In genomic region chr8:91324271-91324670, GRCm38 (mm10) we compare ENCODE assay signal across 13 mouse cellular contexts. TPM values are rescaled to one million over a fixed set of nuclear protein-coding genes. Genes with fewer than 3 reads are reported as not detected.
DNase-seq lines count a peak whose midpoint lies in the region; ATAC-seq and TF ChIP-seq lines count a peak whose summit lies in the region.
"Had no signal": no experiment of that assay in that cellular context is flagged by ENCODE, and none has a peak within 500 bp of the region (broad histone marks: within the 10 kb centered on the region; RNA-seq: fewer than 3 reads in every experiment).

No protein-coding gene starts in this region.

- peak overlapping the region; percentile 17; the same call in 1 of the 2 replicates for H3K4me2 ChIP-seq in heart, postnatal 0 days (ENCODE audit: low read depth, low read length)
- H3K4me2 ChIP-seq: neural tube, embryonic 13.5 days had no signal

- no peak for TF ChIP-seq EP300 in heart, postnatal 0 days (IDR thresholded peaks at IDR 0.05; ENCODE audit: low read depth)

- no peak overlapping the region for H3K9ac ChIP-seq in heart, postnatal 0 days (replicated peaks; ENCODE audit: low read depth, low read length)
- H3K9ac ChIP-seq: neural tube, embryonic 13.5 days had no signal

- WGBS in heart, postnatal 0 days: 60% methylated on average over 9 of the region's 9 CpGs

- peaks cover 13% of the 10 kb centered on the region for H3K4me1 ChIP-seq in heart, postnatal 0 days (ENCODE audit: control insufficient read depth, insufficient read depth)

- no peaks in the 10 kb centered on the region for H3K27me3 ChIP-seq in heart, postnatal 0 days (ENCODE audit: control insufficient read depth, insufficient read depth, low read length)
- H3K27me3 ChIP-seq: neural tube, embryonic 13.5 days had no signal

- intact Hi-C loops in gastrocnemius, adult 2 months (cut with DNase I): no loop called here

- H3K4me3 ChIP-seq in gastrocnemius, adult 2 months: peak overlapping the region; percentile 59
- no peak overlapping the region for H3K4me3 ChIP-seq in layer of hippocampus, adult 2 months
- no peak overlapping the region for H3K4me3 ChIP-seq in heart, postnatal 0 days (ENCODE audit: low read depth, low read length)
- H3K4me3 ChIP-seq: erythroblast, embryonic 14.5 days; neural tube, embryonic 13.5 days had no signal

- TF ChIP-seq CTCF in gastrocnemius, adult 2 months (IDR thresholded peaks at IDR 0.05): peak; percentile 43
- peak; percentile 61 for TF ChIP-seq CTCF in layer of hippocampus, adult 2 months (conservative IDR thresholded peaks at IDR 0.05)
- peak; percentile 41 for TF ChIP-seq CTCF in heart, postnatal 0 days (IDR thresholded peaks at IDR 0.05; ENCODE audit: low read depth)

- no peaks in the 10 kb centered on the region for H3K36me3 ChIP-seq in heart, postnatal 0 days (replicated peaks; ENCODE audit: control insufficient read depth, insufficient read depth, low read length)
- H3K36me3 ChIP-seq: neural tube, embryonic 13.5 days had no signal

- no peaks in the 10 kb centered on the region for H3K9me3 ChIP-seq in heart, postnatal 0 days (replicated peaks; ENCODE audit: control insufficient read depth, low read length)
- H3K9me3 ChIP-seq: neural tube, embryonic 13.5 days had no signal

- peak; percentile 52 for DNase-seq in gastrocnemius, adult 2 months
- DNase-seq in gastrocnemius, postnatal 4 days (ENCODE audit: low spot score in 2 of 2): no peak
- peak in 1 of 2 experiments; percentile 9 for DNase-seq in layer of hippocampus, adult 2 months (ENCODE audit: low spot score in 2 of 2)
- DNase-seq in layer of hippocampus, postnatal 14 days (ENCODE audit: low spot score in 2 of 2): no peak
- peak; percentile 43 for DNase-seq in ES-CJ7 (ENCODE audit: low read depth, low spot score)
- no peak for DNase-seq in heart, postnatal 0 days (ENCODE audit: low spot score)
- no peak for DNase-seq in spleen, adult 12 weeks (ENCODE audit: low spot score)
- DNase-seq in layer of hippocampus, adult 8-10 months (ENCODE audit: low spot score in 2 of 2): no peak
- DNase-seq: kidney, adult 8-10 months; thymus, adult 18-20 months had no signal

- H3K27ac ChIP-seq in gastrocnemius, adult 2 months: peak overlapping the region; percentile 90
- H3K27ac ChIP-seq in layer of hippocampus, adult 2 months: peak overlapping the region; percentile 54; the same call in 1 of the 2 replicates
- peak overlapping the region; percentile 60 for H3K27ac ChIP-seq in heart, postnatal 0 days (ENCODE audit: low read depth)
- H3K27ac ChIP-seq: neural tube, embryonic 13.5 days had no signal

- 0 out of 2 replicates have a peak, but pooled peaks have one; percentile 22 for ATAC-seq in heart, postnatal 0 days (ENCODE audit: insufficient read depth, low read depth)
- ATAC-seq: activated CD4-positive, CD25-positive, alpha-beta regulatory T cell, adult 4 months had no signal

RNA-seq across cellular contexts. Expression of gene Fto, which starts 10.9 kb away (rescaled TPM):
- total RNA-seq in gastrocnemius, adult 2 months (2021): 10 to 100 TPM; 81.7 to 85.5 TPM
- total RNA-seq in gastrocnemius, postnatal 4 days (2021): 100 to 1,000 TPM; 153 to 154 TPM
- 100 to 1,000 TPM; 146 to 151 TPM for total RNA-seq in layer of hippocampus, adult 2 months (2021)
- 100 to 1,000 TPM; 123 to 127 TPM for total RNA-seq in layer of hippocampus, postnatal 14 days (2021)
- 43.9 and 50.6 TPM in 2 replicates for total RNA-seq in heart, postnatal 0 days (2014; rRNA removed; ENCODE audit: low replicate concordance)
- 39.3 and 41.1 TPM in 2 replicates for polyA plus RNA-seq in heart, postnatal 0 days (2015; fragmentation: Nextera tagmentation; extraction: Ambion mirVana)
- total RNA-seq in layer of hippocampus, adult 8-10 months (2022): 100 to 1,000 TPM; 143 to 151 (median 148) TPM

RNA-seq across cellular contexts. Expression of gene Rpgrip1l, which starts 11.2 kb away (rescaled TPM):
- total RNA-seq in gastrocnemius, adult 2 months (2021): 1 to 10 TPM; 2.0 to 2.3 TPM
- total RNA-seq in gastrocnemius, postnatal 4 days (2021): 1 to 10 TPM; 3.8 to 4.4 TPM
- 10 to 100 TPM; 21.6 to 25.4 TPM for total RNA-seq in layer of hippocampus, adult 2 months (2021)
- total RNA-seq in layer of hippocampus, postnatal 14 days (2021): 10 to 100 TPM; 21.0 to 21.9 TPM
- 3.6 and 4.1 TPM in 2 replicates for total RNA-seq in heart, postnatal 0 days (2014; rRNA removed; ENCODE audit: low replicate concordance)
- 4.3 and 4.7 TPM in 2 replicates for polyA plus RNA-seq in heart, postnatal 0 days (2015; fragmentation: Nextera tagmentation; extraction: Ambion mirVana)
- total RNA-seq in layer of hippocampus, adult 8-10 months (2022): 10 to 100 TPM; 20.9 to 27.3 (median 23.2) TPM

Comparison
In these comparisons a context has a peak if more than half of its experiments do, and no peak if none do; other contexts are left out.
1. DNase-seq: peak in gastrocnemius, adult 2 months (single experiment) and ES-CJ7 (single experiment); none in gastrocnemius, postnatal 4 days (0 of 2), layer of hippocampus, postnatal 14 days (0 of 2), heart, postnatal 0 days (single experiment), spleen, adult 12 weeks (single experiment) and layer of hippocampus, adult 8-10 months (0 of 2).
2. Peak in every context shown above with its lines, with median percentiles within 50 percentile points of each other: H3K27ac ChIP-seq and CTCF ChIP-seq.